Mouse (Mus musculus) cerebellum, adult 2 months (tissue): Measurements from ENCODE around the gene Rbp3.

Experiments used
- CTCF ChIP-seq: fragments of 200-500 bp; IDR thresholded peaks from 2 replicates; pipeline ENCODE4 v1.5.1; 2011; ENCODE audit warnings: low read depth, mild to moderate bottlenecking, control low read depth, low read length, moderate library complexity, borderline replicate concordance; ENCODE audit not compliant: insufficient read depth
- POLR2A ChIP-seq: fragments of 200-500 bp; IDR thresholded peaks from 2 replicates; pipeline ENCODE4 v1.6.1; 2011; ENCODE audit warnings: low read length, control low read depth, borderline replicate concordance; ENCODE audit not compliant: insufficient read depth

- no peak for TF ChIP-seq CTCF
- TF ChIP-seq POLR2A = no peak
These were observed 13.1 kb upstream of the Rbp3 start, which contains the start of gene Gdf2 for GRCm38 (mm10) chr14:33940739-33941138.
